In genomic region chr5:120429692-120430091, GRCm38 (mm10) we compare ENCODE assay signal across 21 mouse cellular contexts. TPM values are rescaled to one million over a fixed set of nuclear protein-coding genes. Genes with fewer than 3 reads are reported as not detected.
A peak's percentile ranks its signal among the peaks of the same experiment; 100 is the strongest.
DNase-seq lines count a peak whose midpoint lies in the region; ATAC-seq lines count a peak whose summit lies in the region.
"Had no signal": no experiment of that assay in that cellular context is flagged by ENCODE, and none has a peak within 500 bp of the region (broad histone marks: within the 10 kb centered on the region; RNA-seq: fewer than 3 reads in every experiment).

No protein-coding gene starts in this region.

- H3K4me2 ChIP-seq in hindbrain, embryonic 11.5 days (replicated peaks; ENCODE audit: low read depth, low read length): peak overlapping the region; percentile 33
- peak overlapping the region; percentile 32 for H3K4me2 ChIP-seq in midbrain, embryonic 11.5 days
- H3K4me2 ChIP-seq in neural tube, embryonic 13.5 days: peak overlapping the region; percentile 63
- no peak overlapping the region for H3K4me2 ChIP-seq in intestine, embryonic 16.5 days (ENCODE audit: low read depth, low read length)
- H3K4me2 ChIP-seq: limb, embryonic 13.5 days; liver, embryonic 15.5 days had no signal

- no peaks in the 10 kb centered on the region for H3K36me3 ChIP-seq in hindbrain, embryonic 11.5 days (ENCODE audit: control insufficient read depth, insufficient read depth, low read length)
- H3K36me3 ChIP-seq in midbrain, embryonic 11.5 days (ENCODE audit: control insufficient read depth, insufficient read depth, low read length): no peaks in the 10 kb centered on the region
- H3K36me3 ChIP-seq in neural tube, embryonic 13.5 days: no peaks in the 10 kb centered on the region
- H3K36me3 ChIP-seq in intestine, embryonic 16.5 days (ENCODE audit: control insufficient read depth, insufficient read depth, low read length): no peaks in the 10 kb centered on the region
- H3K36me3 ChIP-seq: heart, embryonic 10.5 days; limb, embryonic 13.5 days; liver, embryonic 15.5 days had no signal

- peaks cover 89% of the 10 kb centered on the region for H3K27me3 ChIP-seq in hindbrain, embryonic 11.5 days (ENCODE audit: control insufficient read depth, insufficient read depth, low read length)
- peaks cover 96% of the 10 kb centered on the region for H3K27me3 ChIP-seq in midbrain, embryonic 11.5 days (ENCODE audit: control insufficient read depth, insufficient read depth, low read length)
- H3K27me3 ChIP-seq in neural tube, embryonic 13.5 days: peaks cover 92% of the 10 kb centered on the region
- H3K27me3 ChIP-seq in intestine, embryonic 16.5 days (replicated peaks; ENCODE audit: control insufficient read depth, insufficient read depth, low read length): peaks cover 93% of the 10 kb centered on the region

- H3K4me1 ChIP-seq in hindbrain, embryonic 11.5 days (replicated peaks; ENCODE audit: control insufficient read depth, insufficient read depth, low read length): no peaks in the 10 kb centered on the region
- H3K4me1 ChIP-seq in midbrain, embryonic 11.5 days (ENCODE audit: control insufficient read depth, insufficient read depth, low read length): peaks cover 10% of the 10 kb centered on the region
- H3K4me1 ChIP-seq in neural tube, embryonic 13.5 days (replicated peaks): peaks cover 24% of the 10 kb centered on the region
- no peaks in the 10 kb centered on the region for H3K4me1 ChIP-seq in intestine, embryonic 16.5 days (ENCODE audit: control insufficient read depth, insufficient read depth, low read length)
- H3K4me1 ChIP-seq: liver, embryonic 15.5 days had no signal

- DNase-seq in embryo, embryonic 10.5 days (ENCODE audit: low spot score): peak; percentile 13
- DNase-seq in embryo, embryonic 9.5 days (ENCODE audit: extremely low spot score): no peak
- DNase-seq in hindbrain, embryonic 11.5 days (ENCODE audit: low spot score): peak; percentile 37
- DNase-seq in midbrain, embryonic 11.5 days (ENCODE audit: low spot score, missing footprints): peak; percentile 90
- DNase-seq in c-Kit-positive CD71-positive TER-119-positive erythroid progenitor cells, embryonic 14.5 days (ENCODE audit: low spot score): no peak
- no peak for DNase-seq in kidney, postnatal 14 days
- DNase-seq: adrenal gland, adult 2 months; cerebellum, postnatal 10 days; heart, postnatal 10 days; kidney, adult 11 months; lung, postnatal 14 days; right cerebral cortex, postnatal 4 days; thymus, postnatal 36 days had no signal

- peak overlapping the region; percentile 72 for H3K27ac ChIP-seq in hindbrain, embryonic 11.5 days (ENCODE audit: low read depth, low read length)
- H3K27ac ChIP-seq in midbrain, embryonic 11.5 days (ENCODE audit: low read depth, low read length): no peak overlapping the region; the same call in 1 of the 2 replicates
- H3K27ac ChIP-seq in neural tube, embryonic 13.5 days (replicated peaks): peak overlapping the region; percentile 95
- H3K27ac ChIP-seq in intestine, embryonic 16.5 days (ENCODE audit: low read length): no peak overlapping the region
- H3K27ac ChIP-seq: heart, embryonic 10.5 days; kidney, postnatal 0 days; limb, embryonic 13.5 days; liver, embryonic 15.5 days had no signal

- peak overlapping the region; percentile 54 for H3K4me3 ChIP-seq in hindbrain, embryonic 11.5 days (ENCODE audit: low read depth, low read length)
- H3K4me3 ChIP-seq in midbrain, embryonic 11.5 days (ENCODE audit: low read depth, low read length): peak overlapping the region; percentile 23
- peak overlapping the region; percentile 59 for H3K4me3 ChIP-seq in neural tube, embryonic 13.5 days
- H3K4me3 ChIP-seq in intestine, embryonic 16.5 days (ENCODE audit: low read length): no peak overlapping the region
- H3K4me3 ChIP-seq: erythroblast, embryonic 14.5 days; heart, embryonic 10.5 days; limb, embryonic 13.5 days; liver, embryonic 15.5 days; megakaryocyte, embryonic 14.5 days had no signal

- 6% methylated on average over 6 of the region's 6 CpGs for WGBS in hindbrain, embryonic 11.5 days
- 11% methylated on average over 6 of the region's 6 CpGs for WGBS in midbrain, embryonic 11.5 days
- WGBS in neural tube, embryonic 13.5 days: 6% methylated on average over 6 of the region's 6 CpGs
- 4% methylated on average over 6 of the region's 6 CpGs for WGBS in intestine, embryonic 16.5 days

- ATAC-seq in hindbrain, embryonic 11.5 days (ENCODE audit: low FRiP score): no peak
- ATAC-seq in midbrain, embryonic 11.5 days (ENCODE audit: low FRiP score): no peak
- no peak for ATAC-seq in neural tube, embryonic 13.5 days (ENCODE audit: low read depth)
- no peak for ATAC-seq in intestine, embryonic 16.5 days

- H3K9ac ChIP-seq in hindbrain, embryonic 11.5 days (ENCODE audit: low read depth, low read length): peak overlapping the region; percentile 62
- H3K9ac ChIP-seq in midbrain, embryonic 11.5 days (ENCODE audit: low read length): peak overlapping the region; percentile 52
- H3K9ac ChIP-seq in neural tube, embryonic 13.5 days: peak overlapping the region; percentile 92
- H3K9ac ChIP-seq in intestine, embryonic 16.5 days (ENCODE audit: low read depth, low read length): no peak overlapping the region
- H3K9ac ChIP-seq: limb, embryonic 13.5 days; liver, embryonic 15.5 days had no signal

- no peaks in the 10 kb centered on the region for H3K9me3 ChIP-seq in hindbrain, embryonic 11.5 days (ENCODE audit: control insufficient read depth, low read length)
- no peaks in the 10 kb centered on the region for H3K9me3 ChIP-seq in midbrain, embryonic 11.5 days (ENCODE audit: control insufficient read depth, low read length)
- no peaks in the 10 kb centered on the region for H3K9me3 ChIP-seq in neural tube, embryonic 13.5 days
- H3K9me3 ChIP-seq in intestine, embryonic 16.5 days (ENCODE audit: control insufficient read depth, low read length): no peaks in the 10 kb centered on the region
- H3K9me3 ChIP-seq: heart, embryonic 10.5 days; limb, embryonic 13.5 days; liver, embryonic 15.5 days; megakaryocyte, embryonic 14.5 days had no signal

RNA-seq across cellular contexts. Expression of gene Lhx5, which starts 1.8 kb away (rescaled TPM):
- 36.1 and 41.6 TPM in 2 replicates for polyA plus RNA-seq in hindbrain, embryonic 11.5 days (2014; fragmentation: Nextera tagmentation; extraction: Ambion mirVana)
- polyA plus RNA-seq in midbrain, embryonic 11.5 days (2014; fragmentation: Nextera tagmentation; extraction: Ambion mirVana): 21.5 and 22.0 TPM in 2 replicates
- polyA plus RNA-seq in neural tube, embryonic 13.5 days (2015; fragmentation: Nextera tagmentation; extraction: Ambion mirVana): 42.0 and 46.0 TPM in 2 replicates
- not detected in 2 replicates for polyA plus RNA-seq in intestine, embryonic 16.5 days (2015; fragmentation: Nextera tagmentation; extraction: Ambion mirVana)
- polyA plus RNA-seq: adrenal gland, adult 2 months; erythroblast, embryonic 14.5 days; kidney, postnatal 0 days; limb, embryonic 13.5 days; liver, embryonic 15.5 days had no signal

RNA-seq across cellular contexts. Expression of gene Sdsl, which starts 42.9 kb away (rescaled TPM):
- 5.8 and 6.7 TPM in 2 replicates for polyA plus RNA-seq in hindbrain, embryonic 11.5 days (2014; fragmentation: Nextera tagmentation; extraction: Ambion mirVana)
- polyA plus RNA-seq in midbrain, embryonic 11.5 days (2014; fragmentation: Nextera tagmentation; extraction: Ambion mirVana): 4.2 TPM in 2 replicates
- polyA plus RNA-seq in neural tube, embryonic 13.5 days (2015; fragmentation: Nextera tagmentation; extraction: Ambion mirVana): 5.2 and 6.9 TPM in 2 replicates
- polyA plus RNA-seq in intestine, embryonic 16.5 days (2015; fragmentation: Nextera tagmentation; extraction: Ambion mirVana): 19.9 and 20.2 TPM in 2 replicates
- polyA plus RNA-seq: erythroblast, embryonic 14.5 days had no signal

RNA-seq across cellular contexts. Expression of gene Sds, which starts 46.6 kb away (rescaled TPM):
- not detected in 2 replicates for polyA plus RNA-seq in hindbrain, embryonic 11.5 days (2014; fragmentation: Nextera tagmentation; extraction: Ambion mirVana)
- polyA plus RNA-seq in midbrain, embryonic 11.5 days (2014; fragmentation: Nextera tagmentation; extraction: Ambion mirVana): not detected in 2 replicates
- polyA plus RNA-seq in neural tube, embryonic 13.5 days (2015; fragmentation: Nextera tagmentation; extraction: Ambion mirVana): not detected in 2 replicates
- 0.18 and 0.37 TPM in 2 replicates for polyA plus RNA-seq in intestine, embryonic 16.5 days (2015; fragmentation: Nextera tagmentation; extraction: Ambion mirVana)
- polyA plus RNA-seq: erythroblast, embryonic 14.5 days; kidney, postnatal 0 days; limb, embryonic 13.5 days had no signal

Comparison
In these comparisons a context has a peak if more than half of its experiments do, and no peak if none do; other contexts are left out.
1. DNase-seq: peak in embryo, embryonic 10.5 days (single experiment), hindbrain, embryonic 11.5 days (single experiment) and midbrain, embryonic 11.5 days (single experiment); none in embryo, embryonic 9.5 days (single experiment), c-Kit-positive CD71-positive TER-119-positive erythroid progenitor cells, embryonic 14.5 days (single experiment) and kidney, postnatal 14 days (single experiment).
2. H3K27ac ChIP-seq: peak in hindbrain, embryonic 11.5 days (single experiment) and neural tube, embryonic 13.5 days (single experiment); none in midbrain, embryonic 11.5 days (single experiment) and intestine, embryonic 16.5 days (single experiment).
3. RNA of gene Lhx5, which starts 1.8 kb away (polyA plus RNA-seq): 42.0 to 46.0 TPM in neural tube, embryonic 13.5 days, 36.1 to 41.6 TPM in hindbrain, embryonic 11.5 days and 21.5 to 22.0 TPM in midbrain, embryonic 11.5 days; not detected in intestine, embryonic 16.5 days; every median in the first group is over 10 times any median in the second.